In genomic region chr2:38586733-38587132, GRCm38 (mm10) we compare ENCODE assay signal across 29 mouse cellular contexts. TPM values are rescaled to one million over a fixed set of nuclear protein-coding genes. Genes with fewer than 3 reads are reported as not detected.
A peak's percentile ranks its signal among the peaks of the same experiment; 100 is the strongest.
DNase-seq lines count a peak whose midpoint lies in the region; ATAC-seq lines count a peak whose summit lies in the region.
"Had no signal": no experiment of that assay in that cellular context is flagged by ENCODE, and none has a peak within 500 bp of the region (broad histone marks: within the 10 kb centered on the region; RNA-seq: fewer than 3 reads in every experiment).

No protein-coding gene starts in this region.

- H3K9me3 ChIP-seq in forebrain, embryonic 13.5 days (replicated peaks), result no peaks in the 10 kb centered on the region
- no peaks in the 10 kb centered on the region for H3K9me3 ChIP-seq in forebrain, embryonic 16.5 days (ENCODE audit: control insufficient read depth, low read length)
- no peaks in the 10 kb centered on the region for H3K9me3 ChIP-seq in heart, embryonic 15.5 days (replicated peaks)
- H3K9me3 ChIP-seq in midbrain, embryonic 10.5 days (replicated peaks), result no peaks in the 10 kb centered on the region
- H3K9me3 ChIP-seq in midbrain, embryonic 15.5 days, result no peaks in the 10 kb centered on the region
- H3K9me3 ChIP-seq: hindbrain, embryonic 15.5 days; limb, embryonic 13.5 days; liver, embryonic 13.5 days; megakaryocyte, embryonic 14.5 days; neural tube, embryonic 13.5 days had no signal

- no peak overlapping the region for H3K4me2 ChIP-seq in forebrain, embryonic 13.5 days
- H3K4me2 ChIP-seq in forebrain, embryonic 16.5 days (ENCODE audit: low read length), result no peak overlapping the region
- H3K4me2 ChIP-seq in heart, embryonic 15.5 days, result no peak overlapping the region
- no peak overlapping the region for H3K4me2 ChIP-seq in midbrain, embryonic 15.5 days
- H3K4me2 ChIP-seq: hindbrain, embryonic 15.5 days; limb, embryonic 13.5 days; liver, embryonic 13.5 days; neural tube, embryonic 13.5 days had no signal

- peak overlapping the region; percentile 45; the same call in 1 of the 2 replicates for H3K27ac ChIP-seq in forebrain, embryonic 13.5 days
- H3K27ac ChIP-seq in forebrain, embryonic 16.5 days (ENCODE audit: low read length), result no peak overlapping the region
- H3K27ac ChIP-seq in heart, embryonic 15.5 days, result peak overlapping the region; percentile 50; the same call in 1 of the 2 replicates
- 0 out of 2 replicates have a peak overlapping the region, but pooled peaks have one; percentile 56 for H3K27ac ChIP-seq in midbrain, embryonic 10.5 days (replicated peaks)
- H3K27ac ChIP-seq in midbrain, embryonic 15.5 days, result no peak overlapping the region
- H3K27ac ChIP-seq: hindbrain, embryonic 15.5 days; layer of hippocampus, adult 2 months; left cerebral cortex, adult 2 months; limb, embryonic 13.5 days; liver, embryonic 13.5 days; neural tube, embryonic 13.5 days; stomach, postnatal 0 days had no signal

- ATAC-seq in forebrain, embryonic 13.5 days, result no peak
- ATAC-seq in forebrain, embryonic 16.5 days, result no peak
- no peak for ATAC-seq in heart, embryonic 15.5 days (replicated peaks; ENCODE audit: insufficient number of reproducible peaks, insufficient read depth, low FRiP score, low read depth)
- ATAC-seq in midbrain, embryonic 15.5 days (replicated peaks), result no peak
- ATAC-seq: inflammation-experienced regulatory T-cells, adult 6 months; lung, postnatal 0 days had no signal

- intact Hi-C loops in heart, postnatal 25 days (cut with DNase I), result no loop called here
- intact Hi-C loops in left cerebral cortex, postnatal 25 days (cut with DNase I), result no loop called here

- H3K27me3 ChIP-seq in forebrain, embryonic 13.5 days, result no peaks in the 10 kb centered on the region
- H3K27me3 ChIP-seq in forebrain, embryonic 16.5 days (replicated peaks; ENCODE audit: control insufficient read depth, insufficient read depth, low read length), result no peaks in the 10 kb centered on the region
- H3K27me3 ChIP-seq in heart, embryonic 15.5 days, result no peaks in the 10 kb centered on the region
- H3K27me3 ChIP-seq in midbrain, embryonic 10.5 days (ENCODE audit: low read depth, poor library complexity, severe bottlenecking), result no peaks in the 10 kb centered on the region
- H3K27me3 ChIP-seq in midbrain, embryonic 15.5 days (replicated peaks), result no peaks in the 10 kb centered on the region
- H3K27me3 ChIP-seq: hindbrain, embryonic 15.5 days; limb, embryonic 13.5 days; liver, embryonic 13.5 days; megakaryocyte, embryonic 14.5 days; neural tube, embryonic 13.5 days had no signal

- DNase-seq in heart, postnatal 25 days (ENCODE audit: low spot score), result no peak
- no peak for DNase-seq in midbrain, embryonic 10.5 days (ENCODE audit: low spot score)
- DNase-seq in left cerebral cortex, postnatal 25 days (ENCODE audit: low spot score in 2 of 2), result no peak
- DNase-seq: adrenal gland, postnatal 14 days; cerebellum, adult 11 months; cerebellum, adult 9-10 months; cerebellum, postnatal 36 days; gastrocnemius, postnatal 14 days; kidney, adult 2 months; kidney, postnatal 36 days; liver, embryonic 13.5 days; lung, adult 18-20 months; lung, postnatal 4 days; right cerebral cortex, postnatal 4 days; thymus, adult 18-20 months; thymus, postnatal 25 days had no signal

- peaks cover 56% of the 10 kb centered on the region for H3K4me1 ChIP-seq in forebrain, embryonic 13.5 days
- H3K4me1 ChIP-seq in forebrain, embryonic 16.5 days (replicated peaks; ENCODE audit: control insufficient read depth, insufficient read depth, low read length), result peaks cover 29% of the 10 kb centered on the region
- peaks cover 15% of the 10 kb centered on the region for H3K4me1 ChIP-seq in heart, embryonic 15.5 days (replicated peaks)
- peaks cover 48% of the 10 kb centered on the region for H3K4me1 ChIP-seq in midbrain, embryonic 10.5 days
- peaks cover 34% of the 10 kb centered on the region for H3K4me1 ChIP-seq in midbrain, embryonic 15.5 days

- no peak overlapping the region for H3K9ac ChIP-seq in forebrain, embryonic 13.5 days
- H3K9ac ChIP-seq in forebrain, embryonic 16.5 days (replicated peaks; ENCODE audit: low read depth, low read length), result no peak overlapping the region
- H3K9ac ChIP-seq in heart, embryonic 15.5 days, result no peak overlapping the region
- H3K9ac ChIP-seq in midbrain, embryonic 15.5 days, result no peak overlapping the region
- H3K9ac ChIP-seq: hindbrain, embryonic 15.5 days; limb, embryonic 13.5 days; liver, embryonic 13.5 days; neural tube, embryonic 13.5 days had no signal

- WGBS in forebrain, embryonic 13.5 days, result 75% methylated on average over 6 of the region's 6 CpGs
- 63% methylated on average over 6 of the region's 6 CpGs for WGBS in forebrain, embryonic 16.5 days
- 38% methylated on average over 6 of the region's 6 CpGs for WGBS in heart, embryonic 15.5 days
- 88% methylated on average over 6 of the region's 6 CpGs for WGBS in midbrain, embryonic 10.5 days
- WGBS in midbrain, embryonic 15.5 days, result 65% methylated on average over 6 of the region's 6 CpGs

- H3K36me3 ChIP-seq in forebrain, embryonic 13.5 days (ENCODE audit: poor library complexity, severe bottlenecking), result peaks cover 48% of the 10 kb centered on the region
- H3K36me3 ChIP-seq in forebrain, embryonic 16.5 days (ENCODE audit: control insufficient read depth, insufficient read depth), result peaks cover 3% of the 10 kb centered on the region; the same call in 1 of the 2 replicates
- peaks cover 41% of the 10 kb centered on the region for H3K36me3 ChIP-seq in heart, embryonic 15.5 days
- peaks cover 73% of the 10 kb centered on the region for H3K36me3 ChIP-seq in midbrain, embryonic 10.5 days
- H3K36me3 ChIP-seq in midbrain, embryonic 15.5 days (replicated peaks), result 0 out of 2 replicates have a peak, but pooled peaks cover 5% of the 10 kb centered on the region

- H3K4me3 ChIP-seq in forebrain, embryonic 13.5 days, result no peak overlapping the region
- H3K4me3 ChIP-seq in forebrain, embryonic 16.5 days (replicated peaks; ENCODE audit: low read length), result no peak overlapping the region
- no peak overlapping the region for H3K4me3 ChIP-seq in heart, embryonic 15.5 days
- H3K4me3 ChIP-seq in midbrain, embryonic 10.5 days, result no peak overlapping the region
- H3K4me3 ChIP-seq in midbrain, embryonic 15.5 days, result no peak overlapping the region
- H3K4me3 ChIP-seq: hindbrain, embryonic 15.5 days; layer of hippocampus, adult 2 months; left cerebral cortex, adult 2 months; limb, embryonic 13.5 days; liver, embryonic 13.5 days; megakaryocyte, embryonic 14.5 days; neural tube, embryonic 13.5 days had no signal

RNA-seq across cellular contexts. Expression of gene Psmb7, which starts 57.2 kb away (rescaled TPM):
- polyA plus RNA-seq in forebrain, embryonic 13.5 days (2015; fragmentation: Nextera tagmentation; extraction: Ambion mirVana), result 348 and 354 TPM in 2 replicates
- 289 and 291 TPM in 2 replicates for polyA plus RNA-seq in forebrain, embryonic 16.5 days (2015; fragmentation: Nextera tagmentation; extraction: Ambion mirVana)
- polyA plus RNA-seq in heart, embryonic 15.5 days (2015; fragmentation: Nextera tagmentation; extraction: Ambion mirVana), result 204 and 205 TPM in 2 replicates
- total RNA-seq in heart, postnatal 25 days (2021), result 100 to 1,000 TPM; 250 to 253 TPM
- 322 and 336 TPM in 2 replicates for polyA plus RNA-seq in midbrain, embryonic 10.5 days (2016; fragmentation: Nextera tagmentation; extraction: Ambion mirVana)
- 260 and 270 TPM in 2 replicates for polyA plus RNA-seq in midbrain, embryonic 15.5 days (2015; fragmentation: Nextera tagmentation; extraction: Ambion mirVana)
- total RNA-seq in left cerebral cortex, postnatal 25 days (2021), result 100 to 1,000 TPM; 213 to 217 TPM

Comparison
In these comparisons a context has a peak if more than half of its experiments do, and no peak if none do; other contexts are left out.
1. H3K27ac ChIP-seq: peak in forebrain, embryonic 13.5 days (single experiment), heart, embryonic 15.5 days (single experiment) and midbrain, embryonic 10.5 days (single experiment); none in forebrain, embryonic 16.5 days (single experiment) and midbrain, embryonic 15.5 days (single experiment).